Mouse (Mus musculus) heart, postnatal 25 days (tissue): Measurements from ENCODE around the gene Cul7. TPM values are rescaled to one million over a fixed set of nuclear protein-coding genes. Genes with fewer than 3 reads are reported as not detected.

Experiments
- DNase-seq: peaks from one replicate; pipeline ENCODE4 v3.0.0; 2022; ENCODE audit warnings: low spot score
- intact Hi-C: fragments of 180-260 bp; cut with DNase I; formaldehyde crosslinking; loops from one replicate; pipeline ENCODE4 v1.15.1; 2025
- total RNA-seq, 2 experiments: library from RNA; stranded (reverse); gene quantifications; 2 replicates each; pipeline ENCODE4 v1.2.3; 2021

Cul7 gene
- total RNA-seq, 2 experiments from 2014 or later, result 21.3 to 23.0 TPM

- DNase-seq, result no peak
- intact Hi-C loops, result no loop called here
Observed at GRCm38 (mm10) chr17:46627409-46627808, 22.7 kb upstream of the Cul7 start.

GRCm38 (mm10) chr17:46628471-46628790, 21.7 kb upstream of the Cul7 start:
- intact Hi-C loops, result no loop called here
- DNase-seq, result no peak

GRCm38 (mm10) chr17:46628791-46629684, 21.1 kb upstream of the Cul7 start, which contains the start of gene Ptk7:
TSS of gene Ptk7 (minus strand) at chr17:46629504.
- DNase-seq, result no peak
- intact Hi-C loops, result no loop called here

DNA sequence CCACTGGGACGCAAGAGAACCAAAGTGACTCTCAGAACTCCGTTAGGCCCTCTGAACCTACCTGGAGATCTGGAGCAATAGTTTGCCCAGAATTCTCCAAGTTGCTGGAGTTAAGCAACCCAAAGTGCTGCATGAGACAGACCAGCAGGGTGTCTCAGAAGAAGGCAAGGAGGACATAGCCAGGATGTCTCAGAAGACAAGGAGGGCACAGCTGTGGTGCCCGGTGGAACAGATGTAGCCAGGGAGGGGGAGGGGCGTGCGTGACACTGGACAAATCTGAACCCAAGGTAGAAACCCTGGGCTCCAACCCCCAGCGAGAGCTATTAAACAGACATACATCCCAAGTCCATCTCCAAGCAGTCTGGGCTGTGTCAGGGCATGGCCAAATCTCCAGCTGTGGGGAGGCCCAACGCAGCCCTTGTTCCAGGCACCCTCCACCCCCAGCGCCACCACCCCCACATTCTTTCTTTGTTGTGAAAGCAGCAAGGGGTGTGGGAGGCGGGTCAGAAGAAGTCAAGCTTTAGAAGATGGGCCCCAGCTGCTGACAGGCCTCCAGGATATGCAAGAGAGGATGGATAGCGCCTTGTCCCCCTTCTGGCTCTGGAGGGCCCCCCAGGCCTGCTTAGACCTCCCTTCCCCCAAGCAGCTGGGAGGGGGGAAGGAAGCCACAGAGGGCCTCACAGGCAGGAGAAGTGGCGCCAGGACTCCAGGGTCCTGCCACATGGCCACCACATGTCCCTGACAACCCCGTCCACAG, 20.3 kb upstream of the Cul7 start:
- intact Hi-C loops, result no loop called here
- DNase-seq, result peak; percentile 55

DNA sequence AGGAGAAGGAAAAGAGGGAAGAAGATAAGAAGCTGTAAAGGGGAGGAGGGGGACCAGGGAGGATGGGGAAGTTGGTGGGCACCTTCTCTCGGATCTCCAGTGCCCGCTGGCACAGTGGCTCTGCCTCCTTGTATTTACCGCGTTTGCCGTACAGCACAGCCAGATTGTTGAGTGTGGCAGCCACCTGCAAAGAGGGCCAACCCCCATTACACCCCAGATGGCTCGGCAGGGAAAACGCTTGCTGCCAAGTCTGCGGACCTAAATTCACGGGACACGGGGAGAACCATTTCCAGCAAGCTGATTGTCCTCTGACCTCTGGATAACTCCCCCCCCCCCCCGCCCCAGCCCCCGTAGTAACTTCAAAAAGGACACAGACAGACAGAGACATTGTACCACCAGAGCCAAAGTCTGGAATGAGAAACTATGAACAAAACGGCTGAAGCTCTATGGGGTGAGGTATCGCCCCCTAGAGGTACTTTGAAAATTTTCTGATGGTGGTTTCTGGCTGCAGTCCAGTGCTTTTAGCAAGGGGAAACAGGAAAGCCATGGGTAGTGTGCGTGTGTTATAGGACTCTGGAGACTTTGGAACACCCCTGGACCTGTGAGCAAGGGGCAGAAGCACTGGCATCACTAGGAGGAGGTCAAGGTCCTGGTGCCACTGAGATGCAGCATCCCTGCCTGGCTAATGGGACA, 13.2 kb upstream of the Cul7 start:
- intact Hi-C loops, result loop anchor here (2.0 to 5.0 kb wide), 2 partner anchors 35 to 112 kb away; no protein-coding TSS in a partner anchor
- no peak for DNase-seq

DNA sequence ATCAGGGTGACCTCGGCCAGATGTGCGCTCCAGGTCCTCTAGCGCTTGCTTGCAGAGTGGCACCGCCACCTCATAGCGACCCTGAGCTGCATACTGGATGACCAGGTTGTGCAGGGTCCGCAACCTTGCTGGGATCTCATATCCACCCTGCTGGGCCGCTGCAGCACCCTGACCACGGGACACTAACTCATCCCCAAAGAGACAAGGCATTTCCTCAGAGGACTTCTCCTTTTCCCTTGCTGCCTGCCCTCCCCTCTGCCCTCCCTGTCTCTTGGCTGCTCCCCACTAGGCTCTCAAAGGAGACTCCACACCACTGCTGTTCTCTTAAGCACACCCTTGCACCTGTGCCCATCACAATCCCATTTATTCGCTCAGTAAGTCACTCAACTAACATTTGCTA, 10.2 kb upstream of the Cul7 start:
- DNase-seq, result no peak
- intact Hi-C loops, result loop anchor here (5.0 kb wide), 1 partner anchor 38 kb away; no protein-coding TSS in a partner anchor

GRCm38 (mm10) chr17:46642060-46642459, 8.1 kb upstream of the Cul7 start:
- intact Hi-C loops, result no loop called here
- DNase-seq, result no peak

- intact Hi-C loops, result loop anchor here (2.0 kb wide), 1 partner anchor 87 kb away; the partner anchor contains the start of gene Srf
- no peak for DNase-seq
Observed at GRCm38 (mm10) chr17:46644152-46644805, 5.9 kb upstream of the Cul7 start.

GRCm38 (mm10) chr17:46644916-46645475, 5.1 kb upstream of the Cul7 start:
- intact Hi-C loops, result loop anchor here (2.0 kb wide), 1 partner anchor 88 kb away; the partner anchor contains the start of gene Srf
- no peak for DNase-seq

DNA sequence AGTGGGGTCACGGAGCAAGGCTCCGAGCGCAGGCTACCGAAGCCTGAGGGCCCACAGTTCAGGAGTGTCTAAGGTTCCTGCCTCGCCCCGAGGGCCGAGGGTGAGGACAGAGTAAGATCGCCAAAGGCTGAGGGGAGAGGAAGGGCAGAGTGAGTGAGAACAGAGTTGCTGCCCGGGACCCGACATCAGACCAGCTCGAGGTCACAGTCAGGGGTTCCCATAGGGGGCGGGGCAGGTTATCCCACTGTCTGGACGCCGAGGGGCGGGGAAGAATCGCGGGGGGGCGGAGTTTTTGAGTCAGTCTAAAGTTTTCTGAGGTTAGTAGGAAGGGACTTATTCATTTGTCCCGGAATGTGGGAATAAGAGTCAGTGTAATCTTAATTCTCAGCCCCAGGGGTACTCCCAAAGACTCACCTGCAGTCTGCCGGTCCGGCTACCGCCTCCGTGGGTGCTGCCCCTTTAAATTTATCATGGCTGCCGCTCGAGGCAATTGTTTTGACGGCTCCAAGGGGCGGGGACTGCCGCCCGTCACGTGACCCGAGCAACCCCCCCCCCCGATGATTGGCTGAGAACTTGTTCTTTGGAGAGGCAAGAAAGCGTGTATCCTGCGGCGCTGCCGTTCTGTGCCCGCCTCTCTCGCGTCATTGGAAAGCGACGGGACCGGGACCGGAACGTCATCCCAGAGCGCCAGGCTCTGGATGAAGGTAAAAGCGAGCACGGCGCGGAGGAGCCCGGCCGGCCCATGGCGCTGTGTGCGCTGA, 4.4 kb upstream of the Cul7 start, which contains the start of the genes Klc4 and Mrpl2:
TSS of gene Klc4 (minus strand) at position 462 of the 761 bp plus-strand sequence.
TSS of gene Mrpl2 (plus strand) at position 669 of the 761 bp plus-strand sequence.
- intact Hi-C loops, result loop anchor here (2.0 kb wide), 2 partner anchors 67 to 89 kb away; partner anchors contain the start of gene Srf
- peak; percentile 96 for DNase-seq

GRCm38 (mm10) chr17:46646322-46646662, 3.8 kb upstream of the Cul7 start:
- intact Hi-C loops, result loop anchor here (2.0 kb wide), 1 partner anchor 67 kb away; no protein-coding TSS in a partner anchor

DNA sequence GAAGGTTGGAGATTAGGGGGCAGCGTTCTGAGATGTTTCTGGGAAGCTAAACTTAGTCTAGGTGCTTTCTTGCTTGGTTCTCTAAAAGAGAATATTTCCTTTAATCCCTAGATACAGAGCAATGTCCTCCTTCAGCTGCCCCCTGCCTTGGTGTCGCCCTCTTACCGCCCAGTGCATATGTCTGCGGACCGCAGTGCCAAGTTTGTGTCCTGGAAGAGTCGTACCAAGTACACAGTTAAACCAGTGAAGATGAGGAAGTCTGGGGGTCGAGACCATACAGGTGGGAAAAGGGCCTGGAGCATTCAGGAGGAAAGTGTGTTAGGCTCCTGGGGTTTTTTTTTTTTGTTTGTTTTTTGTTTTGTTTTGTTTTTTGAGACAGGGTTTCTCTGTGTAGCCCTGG, 2.9 kb upstream of the Cul7 start:
- intact Hi-C loops, result loop anchor here (2.0 kb wide), 1 partner anchor 66 kb away; no protein-coding TSS in a partner anchor

More at GRCm38 (mm10) chr17:46646322-46646662, 3.8 kb upstream of the Cul7 start:
- DNase-seq, result no peak

GRCm38 (mm10) chr17:46648436-46648835, 1.7 kb upstream of the Cul7 start:
- DNase-seq, result no peak
- intact Hi-C loops, result loop anchor here (2.0 kb wide), 1 partner anchor 32 kb away; the partner anchor contains the start of gene Klhdc3

More for the DNA sequence above, 2.9 kb upstream of the Cul7 start:
- DNase-seq, result no peak

- intact Hi-C loops, result loop anchor here (2.0 kb wide), 1 partner anchor 31 kb away; the partner anchor contains the start of gene Klhdc3
- DNase-seq, result no peak
Observed at GRCm38 (mm10) chr17:46649811-46650210, 326 bp upstream of the Cul7 start.

GRCm38 (mm10) chr17:46651292-46651691, 1.2 kb downstream of the Cul7 start:
- no peak for DNase-seq
- intact Hi-C loops, result no loop called here

DNA sequence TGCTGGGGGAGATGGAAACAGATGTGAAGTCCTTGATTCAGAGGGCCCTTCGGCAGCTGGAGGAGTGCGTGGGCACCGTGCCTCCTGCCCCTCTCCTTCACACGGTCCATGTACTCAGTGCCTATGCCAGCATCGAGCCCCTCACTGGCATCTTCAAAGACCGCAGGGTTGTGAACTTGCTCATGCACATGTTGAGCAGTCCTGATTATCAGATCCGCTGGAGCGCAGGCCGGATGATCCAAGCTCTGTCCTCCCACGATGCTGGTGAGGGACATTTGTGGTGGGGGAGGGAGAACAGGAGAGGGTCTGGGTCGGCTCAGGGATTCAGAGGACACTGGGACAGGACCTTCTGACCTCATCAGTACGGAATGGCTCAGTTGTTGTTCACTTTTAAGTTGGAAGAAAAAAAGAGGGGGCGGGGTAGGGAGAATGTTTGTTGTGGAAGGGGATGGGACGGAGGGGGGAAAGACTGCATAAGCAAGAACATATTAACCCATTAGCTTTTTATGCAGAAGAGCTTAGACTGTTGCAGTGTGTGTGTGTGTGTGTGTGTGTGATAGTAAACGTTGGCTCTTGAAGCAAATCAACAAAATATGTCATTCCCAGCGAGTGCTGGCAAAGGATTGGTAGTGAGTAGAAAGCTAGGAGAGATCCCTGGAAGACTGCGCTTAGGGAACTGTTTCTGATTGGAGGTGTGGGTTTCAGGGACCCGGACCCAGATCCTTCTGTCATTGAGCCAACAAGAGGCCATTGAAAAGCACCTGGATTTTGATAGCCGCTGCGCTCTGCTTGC, 1.8 kb downstream of the Cul7 start:
- no peak for DNase-seq
- intact Hi-C loops, result no loop called here

- intact Hi-C loops, result no loop called here
- DNase-seq, result no peak
Observed at GRCm38 (mm10) chr17:46656054-46656453, 5.9 kb downstream of the Cul7 start.
